Mouse (Mus musculus) embryonic facial prominence, embryonic 15.5 days (tissue): ENCODE results near the gene AC109138.7. TPM values are rescaled to one million over a fixed set of nuclear protein-coding genes. Genes with fewer than 3 reads are reported as not detected.
A peak's percentile ranks its signal among the peaks of the same experiment; 100 is the strongest.

ENCODE experiments used
- ATAC-seq: fragments of 200-750 bp; cut with Nextera tagmentation; 2 replicates; pipeline ENCODE4 v1.8.0; 2017; ENCODE audit warnings: low read depth, moderate TSS enrichment; ENCODE audit not compliant: insufficient number of reproducible peaks, low FRiP score, low TSS enrichment
- H3K27ac ChIP-seq: fragments of 300-500 bp; sonication (generic); replicated peaks from 2 replicates; pipeline ENCODE4 v1.5.1; 2015; ENCODE audit warnings: mild to moderate bottlenecking, inconsistent platforms
- H3K27me3 ChIP-seq: fragments of 300-500 bp; sonication (generic); 2 replicates; pipeline ENCODE4 v1.6.1; 2015; ENCODE audit warnings: inconsistent platforms
- H3K36me3 ChIP-seq: fragments of 300-500 bp; sonication (generic); 2 replicates; pipeline ENCODE4 v1.6.1; 2015; ENCODE audit warnings: mild to moderate bottlenecking, inconsistent platforms
- H3K4me1 ChIP-seq: fragments of 300-500 bp; sonication (generic); 2 replicates; pipeline ENCODE4 v1.6.1; 2015; ENCODE audit warnings: inconsistent platforms
- H3K4me2 ChIP-seq: fragments of 300-500 bp; sonication (generic); replicated peaks from 2 replicates; pipeline ENCODE4 v1.6.1; 2015; ENCODE audit warnings: mild to moderate bottlenecking, inconsistent platforms
- H3K4me3 ChIP-seq: fragments of 300-500 bp; sonication (generic); replicated peaks from 2 replicates; pipeline ENCODE4 v1.5.1; 2015; ENCODE audit warnings: mild to moderate bottlenecking, inconsistent platforms
- H3K9ac ChIP-seq: fragments of 300-500 bp; sonication (generic); 2 replicates; pipeline ENCODE4 v1.6.1; 2015; ENCODE audit warnings: inconsistent platforms
- H3K9me3 ChIP-seq: fragments of 300-500 bp; sonication (generic); replicated peaks from 2 replicates; pipeline ENCODE4 v1.6.1; 2016; ENCODE audit warnings: inconsistent platforms
- WGBS: fragments of 180-500 bp; shearing (Covaris S2); methylation state at CpG from one replicate; pipeline ENCODE4 v1.1.7; 2015; 5-methylcytosine and 5-hydroxymethylcytosine counted together
- polyA plus RNA-seq: library from polyadenylated mRNA; unstranded; fragments of >200 nt; fragmentation: Nextera tagmentation; extraction: Ambion mirVana; gene quantifications from 2 replicates; pipeline ENCODE4 v1.2.1, GENCODE M21; 2015

The AC109138.7 gene
- polyA plus RNA-seq, 1 experiment from 2014 or later = not detected

- no peak overlapping the region for H3K4me3 ChIP-seq
- no peaks in the 10 kb centered on the region for H3K9me3 ChIP-seq
- peaks cover 16% of the 10 kb centered on the region; the same call in 1 of the 2 replicates for H3K36me3 ChIP-seq
- ATAC-seq = peak; percentile 66
- H3K27me3 ChIP-seq = no peaks in the 10 kb centered on the region
- no peak overlapping the region for H3K9ac ChIP-seq
- H3K27ac ChIP-seq = peak overlapping the region; percentile 74
- WGBS = 27% methylated on average over 14 of the region's 14 CpGs
- peak overlapping the region; percentile 29 for H3K4me2 ChIP-seq
- peaks cover 61% of the 10 kb centered on the region for H3K4me1 ChIP-seq
Measured at GRCm38 (mm10) chr19:4220957-4221743, 7.0 kb downstream of the AC109138.7 start.

GRCm38 (mm10) chr19:4222165-4222564, 8.0 kb downstream of the AC109138.7 start:
- 78% methylated on average over 11 of the region's 11 CpGs for WGBS
- no peaks in the 10 kb centered on the region for H3K9me3 ChIP-seq
- peaks cover 16% of the 10 kb centered on the region; the same call in 1 of the 2 replicates for H3K36me3 ChIP-seq
- no peak for ATAC-seq
- H3K27me3 ChIP-seq = no peaks in the 10 kb centered on the region
- H3K9ac ChIP-seq = no peak overlapping the region
- H3K4me2 ChIP-seq = no peak overlapping the region
- H3K27ac ChIP-seq = no peak overlapping the region
- H3K4me3 ChIP-seq = no peak overlapping the region
- H3K4me1 ChIP-seq = peaks cover 51% of the 10 kb centered on the region

GRCm38 (mm10) chr19:4226779-4227178, 12.6 kb downstream of the AC109138.7 start:
- no peak overlapping the region for H3K27ac ChIP-seq
- H3K4me2 ChIP-seq = no peak overlapping the region
- no peak for ATAC-seq
- no peaks in the 10 kb centered on the region for H3K9me3 ChIP-seq
- H3K4me3 ChIP-seq = no peak overlapping the region
- no peak overlapping the region for H3K9ac ChIP-seq
- no peaks in the 10 kb centered on the region for H3K27me3 ChIP-seq
- H3K4me1 ChIP-seq = peaks cover 23% of the 10 kb centered on the region
- 84% methylated on average over 7 of the region's 7 CpGs for WGBS
- peaks cover 16% of the 10 kb centered on the region; the same call in 1 of the 2 replicates for H3K36me3 ChIP-seq

- Histone ChIP-seq H3K4me3 (no peak overlapping the region), H3K36me3 (peaks cover 11% of the 10 kb centered on the region; the same call in 1 of the 2 replicates), H3K9ac (no peak overlapping the region; the same call in 1 of the 2 replicates), H3K27me3 (no peaks in the 10 kb centered on the region), H3K4me2 (no peak overlapping the region), H3K4me1 (peaks cover 20% of the 10 kb centered on the region), H3K9me3 (no peaks in the 10 kb centered on the region), H3K27ac (no peak overlapping the region)
- ATAC-seq = no peak
- 70% methylated on average over 5 of the region's 5 CpGs for WGBS
Measured at GRCm38 (mm10) chr19:4227446-4227845, 13.3 kb downstream of the AC109138.7 start.

- no peak overlapping the region for H3K4me3 ChIP-seq
- H3K4me1 ChIP-seq = peaks cover 22% of the 10 kb centered on the region
- H3K4me2 ChIP-seq = no peak overlapping the region
- no peak overlapping the region; the same call in 1 of the 2 replicates for H3K9ac ChIP-seq
- no peak overlapping the region; the same call in 1 of the 2 replicates for H3K27ac ChIP-seq
- H3K27me3 ChIP-seq = no peaks in the 10 kb centered on the region
- 19% methylated on average over 8 of the region's 8 CpGs for WGBS
- H3K9me3 ChIP-seq = no peaks in the 10 kb centered on the region
- H3K36me3 ChIP-seq = peaks cover 5% of the 10 kb centered on the region; the same call in 1 of the 2 replicates
- ATAC-seq = no peak
Measured at GRCm38 (mm10) chr19:4227894-4228678, 13.9 kb downstream of the AC109138.7 start.

- H3K9me3 ChIP-seq = no peaks in the 10 kb centered on the region
- H3K36me3 ChIP-seq = no peaks in the 10 kb centered on the region
- no peak overlapping the region for H3K4me3 ChIP-seq
- H3K27ac ChIP-seq = no peak overlapping the region
- 73% methylated on average over 4 of the region's 4 CpGs for WGBS
- no peak overlapping the region for H3K9ac ChIP-seq
- H3K27me3 ChIP-seq = no peaks in the 10 kb centered on the region
- peaks cover 22% of the 10 kb centered on the region for H3K4me1 ChIP-seq
- H3K4me2 ChIP-seq = no peak overlapping the region
- ATAC-seq = no peak
Measured at GRCm38 (mm10) chr19:4228891-4229290, 14.7 kb downstream of the AC109138.7 start.

GRCm38 (mm10) chr19:4229451-4230076, 15.4 kb downstream of the AC109138.7 start:
- WGBS = 24% methylated on average over 9 of the region's 9 CpGs
- ATAC-seq = no peak
- H3K9ac ChIP-seq = no peak overlapping the region

GRCm38 (mm10) chr19:4230415-4230814, 16.3 kb downstream of the AC109138.7 start:
- 63% methylated on average over 8 of the region's 8 CpGs for WGBS

More at GRCm38 (mm10) chr19:4229451-4230076, 15.4 kb downstream of the AC109138.7 start:
- Histone ChIP-seq H3K4me2 (no peak overlapping the region), H3K9me3 (no peaks in the 10 kb centered on the region), H3K36me3 (no peaks in the 10 kb centered on the region), H3K27me3 (no peaks in the 10 kb centered on the region), H3K4me1 (peaks cover 22% of the 10 kb centered on the region), H3K27ac (no peak overlapping the region), H3K4me3 (no peak overlapping the region)

GRCm38 (mm10) chr19:4231253-4232185, 17.4 kb downstream of the AC109138.7 start, which contains the start of gene Pold4:
Gene Pold4 (plus strand): TSS chr19:4231899.
- Histone ChIP-seq H3K4me2 (peak within 1 kb of the TSS; percentile 73), H3K27ac (peak within 1 kb of the TSS; percentile 80), H3K9ac (peak within 1 kb of the TSS; percentile 46), H3K4me3 (peak within 1 kb of the TSS; percentile 62), H3K9me3 (no peaks in the 10 kb centered on the region), H3K36me3 (no peaks in the 10 kb centered on the region), H3K4me1 (peaks cover 22% of the 10 kb centered on the region), H3K27me3 (no peaks in the 10 kb centered on the region)
- WGBS = 10% methylated on average over 26 of the region's 26 CpGs
- peak; percentile 88 for ATAC-seq

More at GRCm38 (mm10) chr19:4230415-4230814, 16.3 kb downstream of the AC109138.7 start:
- Histone ChIP-seq H3K27me3 (no peaks in the 10 kb centered on the region), H3K4me2 (no peak overlapping the region), H3K9ac (no peak overlapping the region), H3K27ac (no peak overlapping the region), H3K4me3 (no peak overlapping the region), H3K9me3 (no peaks in the 10 kb centered on the region), H3K4me1 (peaks cover 22% of the 10 kb centered on the region), H3K36me3 (no peaks in the 10 kb centered on the region)
- no peak for ATAC-seq

GRCm38 (mm10) chr19:4232186-4232572, 18.0 kb downstream of the AC109138.7 start:
- H3K9me3 ChIP-seq = no peaks in the 10 kb centered on the region
- H3K4me2 ChIP-seq = peak overlapping the region; percentile 73
- H3K9ac ChIP-seq = peak overlapping the region; percentile 46
- 38% methylated on average over 2 of the region's 2 CpGs for WGBS
- no peaks in the 10 kb centered on the region for H3K27me3 ChIP-seq
- no peaks in the 10 kb centered on the region for H3K36me3 ChIP-seq
- peaks cover 22% of the 10 kb centered on the region for H3K4me1 ChIP-seq
- peak overlapping the region; percentile 62 for H3K4me3 ChIP-seq
- H3K27ac ChIP-seq = peak overlapping the region; percentile 80
- no peak for ATAC-seq
